Mouse (Mus musculus): ENCODE results near the gene Cfap54. TPM values are rescaled to one million over a fixed set of nuclear protein-coding genes. Genes with fewer than 3 reads are reported as not detected.

Cfap54 gene
- polyA plus RNA-seq (2015; fragmentation: Illumina TruSeq; extraction: RNeasy Lipid Tissue Mini Kit (QIAGEN cat#74804); ENCODE audit: low read depth, low replicate concordance), result 3.3 TPM

GRCm38 (mm10) chr10:93081133-93081779, at the start of gene Cfap54:
Cfap54 (minus strand) TSS chr10:93081618.

Other genes starting within 250 kb of the Cfap54 start
- 121 TPM for gene Cdk17, start 79.3 kb upstream of the Cfap54 start, polyA plus RNA-seq (2015; fragmentation: Illumina TruSeq; extraction: RNeasy Lipid Tissue Mini Kit (QIAGEN cat#74804); ENCODE audit: low read depth, low replicate concordance)
- 5.1 TPM for gene Elk3, start 229.5 kb upstream of the Cfap54 start, polyA plus RNA-seq (2015; fragmentation: Illumina TruSeq; extraction: RNeasy Lipid Tissue Mini Kit (QIAGEN cat#74804); ENCODE audit: low read depth, low replicate concordance)

Data from brain, adult 10 weeks (tissue).